Mouse (Mus musculus) embryonic facial prominence, embryonic 10.5 days (tissue): Measurements from ENCODE around the gene Senp2. TPM values are rescaled to one million over a fixed set of nuclear protein-coding genes. Genes with fewer than 3 reads are reported as not detected.

ENCODE experiments used
- DNase-seq: peaks from one replicate; pipeline ENCODE4 v3.0.0-alpha.2; 2017; ENCODE audit warnings: low spot score
- H3K27ac ChIP-seq: fragments of 300-500 bp; sonication (generic); replicated peaks from 2 replicates; pipeline ENCODE4 v1.5.1; 2016; ENCODE audit warnings: mild to moderate bottlenecking
- H3K27me3 ChIP-seq: fragments of 300-500 bp; sonication (generic); replicated peaks from 2 replicates; pipeline ENCODE4 v1.6.1; 2016; ENCODE audit warnings: low read depth, mild to moderate bottlenecking; ENCODE audit not compliant: poor library complexity, severe bottlenecking
- H3K36me3 ChIP-seq: fragments of 300-500 bp; sonication (generic); replicated peaks from 2 replicates; pipeline ENCODE4 v1.6.1; 2016; ENCODE audit warnings: mild to moderate bottlenecking, moderate library complexity
- H3K4me1 ChIP-seq: fragments of 300-500 bp; sonication (generic); 2 replicates; pipeline ENCODE4 v1.6.1; 2016
- H3K4me3 ChIP-seq: fragments of 300-500 bp; sonication (generic); 2 replicates; pipeline ENCODE4 v1.5.1; 2016; ENCODE audit warnings: mild to moderate bottlenecking, moderate library complexity
- H3K9me3 ChIP-seq: fragments of 300-500 bp; sonication (generic); 2 replicates; pipeline ENCODE4 v1.6.1; 2016; ENCODE audit warnings: mild to moderate bottlenecking
- WGBS: fragments of 180-500 bp; shearing (Covaris S2); methylation state at CpG from one replicate; pipeline ENCODE4 v1.1.7; 2016; 5-methylcytosine and 5-hydroxymethylcytosine counted together
- polyA plus RNA-seq: library from polyadenylated mRNA; unstranded; fragments of >200 nt; fragmentation: Nextera tagmentation; extraction: Ambion mirVana; gene quantifications from 2 replicates; pipeline ENCODE4 v1.2.1, GENCODE M21; 2016

Senp2 gene
- polyA plus RNA-seq, 1 experiment from 2014 or later = 69.1 TPM

DNA sequence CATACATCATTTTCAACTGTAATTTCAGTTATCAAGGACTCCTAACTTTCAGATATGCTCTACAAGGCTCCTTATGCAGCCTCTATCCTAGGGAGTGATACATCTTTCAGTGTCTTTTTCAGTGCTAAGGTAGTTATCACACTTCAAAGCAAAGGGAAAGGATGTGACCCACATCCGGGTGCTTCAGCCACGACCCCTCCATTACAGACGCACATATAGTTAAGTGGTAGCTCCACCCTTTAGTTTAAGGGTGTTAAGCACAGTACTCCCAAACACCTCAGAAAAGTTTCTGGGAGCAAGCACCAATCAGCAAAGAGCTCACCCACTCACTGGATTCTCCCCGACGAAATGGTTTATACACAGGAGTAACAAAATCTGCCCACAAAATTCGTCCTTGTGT lies 65.8 kb downstream of the Senp2 start:
- no peaks in the 10 kb centered on the region for H3K27me3 ChIP-seq
- H3K36me3 ChIP-seq = peaks cover 100% of the 10 kb centered on the region
- peaks cover 15% of the 10 kb centered on the region for H3K4me1 ChIP-seq
- WGBS = 85% methylated on average over 6 of the region's 6 CpGs
- H3K4me3 ChIP-seq = no peak overlapping the region
- H3K9me3 ChIP-seq = no peaks in the 10 kb centered on the region
- no peak overlapping the region for H3K27ac ChIP-seq
- no peak for DNase-seq

DNA sequence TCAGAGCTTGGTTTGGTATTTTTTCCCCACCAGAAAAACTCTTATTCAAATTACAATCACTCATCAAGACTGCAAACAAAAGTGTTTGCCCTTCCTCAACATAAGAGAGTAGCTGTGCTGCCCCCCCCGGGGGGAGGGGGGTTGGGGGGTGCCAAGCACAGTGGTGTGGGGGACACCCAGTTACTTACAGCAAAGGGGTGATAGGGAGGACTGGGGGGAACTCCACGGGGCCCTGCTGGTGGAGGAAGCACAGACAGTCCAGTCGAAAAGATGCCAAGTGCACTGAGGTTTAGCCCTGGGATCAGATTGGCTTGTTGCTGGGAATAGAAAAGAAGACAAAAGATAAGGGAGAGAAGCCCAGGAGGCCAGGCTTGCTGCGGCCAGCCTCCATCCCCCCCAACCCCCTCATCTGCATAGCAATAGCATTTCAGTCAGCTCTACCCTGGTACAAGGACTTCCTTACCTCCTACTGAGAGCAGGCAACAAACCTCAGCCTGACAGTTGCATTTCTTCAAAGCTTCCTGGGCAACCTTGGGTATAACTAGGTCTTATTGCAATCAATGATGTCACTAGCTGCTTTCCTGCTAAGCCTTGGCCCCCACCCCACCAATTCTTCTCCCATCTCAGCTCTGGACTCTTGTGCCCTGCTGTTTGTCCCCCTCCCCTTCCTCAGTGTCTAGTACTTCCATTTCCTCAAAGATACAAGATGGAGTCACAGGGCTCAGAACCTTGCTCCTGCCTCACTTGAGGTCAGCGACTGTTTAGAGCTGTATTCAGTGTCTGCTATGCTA lies 66.7 kb downstream of the Senp2 start:
- peaks cover 100% of the 10 kb centered on the region for H3K36me3 ChIP-seq

DNA sequence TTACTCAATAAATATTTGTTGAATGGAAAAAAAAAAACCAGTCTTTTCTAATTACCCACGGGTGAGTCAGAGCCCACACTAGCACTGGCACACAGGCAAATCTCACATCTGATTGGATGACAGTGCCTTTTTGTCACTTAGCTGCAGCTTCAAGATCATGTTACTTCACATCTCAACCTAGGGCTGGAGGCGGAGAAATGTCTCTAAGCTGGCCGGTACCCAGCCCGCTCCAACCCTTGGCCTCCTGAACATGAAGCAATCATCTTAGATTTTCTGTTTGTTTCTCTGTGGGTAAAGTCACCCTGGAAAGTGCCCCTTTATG lies 67.3 kb downstream of the Senp2 start:
- Histone ChIP-seq H3K9me3 (no peaks in the 10 kb centered on the region), H3K27me3 (no peaks in the 10 kb centered on the region), H3K4me3 (no peak overlapping the region), H3K27ac (no peak overlapping the region), H3K36me3 (peaks cover 100% of the 10 kb centered on the region), H3K4me1 (peaks cover 15% of the 10 kb centered on the region)
- WGBS = 57% methylated on average over 4 of the region's 4 CpGs
- no peak for DNase-seq

More for the DNA sequence above, 66.7 kb downstream of the Senp2 start:
- H3K27me3 ChIP-seq = no peaks in the 10 kb centered on the region
- no peak overlapping the region for H3K4me3 ChIP-seq
- WGBS = 46% methylated on average over 5 of the region's 5 CpGs
- no peak for DNase-seq
- H3K27ac ChIP-seq = no peak overlapping the region
- H3K4me1 ChIP-seq = peaks cover 15% of the 10 kb centered on the region
- H3K9me3 ChIP-seq = no peaks in the 10 kb centered on the region

DNA sequence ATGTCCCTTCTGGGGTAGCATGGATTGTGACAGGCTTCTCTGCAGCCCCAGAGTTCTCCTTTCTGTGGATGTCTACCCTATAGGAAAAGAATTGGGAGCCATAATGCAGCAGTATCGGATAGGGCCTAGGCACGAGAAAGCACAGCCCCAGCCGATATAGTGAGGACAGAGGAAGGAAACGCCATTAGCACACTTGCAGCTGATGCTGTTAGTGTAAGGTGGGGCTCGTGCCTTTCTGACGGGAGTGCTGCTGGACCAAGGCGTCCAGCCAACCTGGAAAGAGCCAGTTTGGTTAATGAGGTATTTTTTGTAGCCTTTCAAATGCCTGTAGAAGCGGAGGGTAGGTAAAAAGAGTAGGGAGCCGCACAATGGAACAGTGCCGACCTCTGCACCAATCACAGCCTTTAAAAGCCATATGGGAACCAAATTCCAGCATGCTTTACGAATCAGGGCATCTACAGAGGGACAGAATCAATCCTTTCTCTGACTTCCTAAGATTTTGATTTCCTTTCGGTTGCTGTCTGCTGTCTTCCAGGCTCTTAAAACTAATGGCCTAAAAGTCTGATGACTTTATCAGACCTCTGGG lies 70.9 kb downstream of the Senp2 start:
- Histone ChIP-seq H3K36me3 (peaks cover 97% of the 10 kb centered on the region), H3K9me3 (no peaks in the 10 kb centered on the region), H3K4me3 (no peak overlapping the region), H3K4me1 (peaks cover 15% of the 10 kb centered on the region), H3K27ac (no peak overlapping the region), H3K27me3 (no peaks in the 10 kb centered on the region)
- DNase-seq = no peak
- 90% methylated on average over 12 of the region's 12 CpGs for WGBS

DNA sequence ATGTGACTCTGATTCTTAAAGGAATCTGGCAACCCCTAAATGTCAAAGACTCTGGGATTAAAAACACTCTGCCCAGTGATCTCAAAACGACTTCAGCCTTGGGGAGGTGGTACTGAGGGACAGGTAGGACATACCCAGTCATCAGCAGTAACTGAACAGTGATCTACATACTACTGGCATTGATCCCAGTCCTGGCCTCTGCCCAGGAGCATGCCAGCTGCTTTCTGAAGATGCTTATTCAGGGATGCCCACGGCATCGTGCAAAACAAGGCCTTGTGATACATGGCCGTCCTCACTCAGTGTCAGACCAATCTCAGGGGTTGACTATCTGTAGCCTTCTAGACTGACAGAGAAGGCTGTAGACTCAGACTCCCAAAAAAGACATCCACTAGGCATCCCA lies 76.1 kb downstream of the Senp2 start:
- Histone ChIP-seq H3K4me3 (no peak overlapping the region), H3K9me3 (no peaks in the 10 kb centered on the region), H3K27me3 (no peaks in the 10 kb centered on the region), H3K4me1 (no peaks in the 10 kb centered on the region), H3K36me3 (peaks cover 82% of the 10 kb centered on the region), H3K27ac (no peak overlapping the region)
- WGBS = 93% methylated on average over 4 of the region's 4 CpGs
- DNase-seq = no peak

- Histone ChIP-seq H3K9me3 (no peaks in the 10 kb centered on the region), H3K27ac (no peak overlapping the region), H3K36me3 (peaks cover 40% of the 10 kb centered on the region), H3K4me1 (no peaks in the 10 kb centered on the region), H3K4me3 (no peak overlapping the region), H3K27me3 (no peaks in the 10 kb centered on the region)
- 89% methylated on average over 3 of the region's 3 CpGs for WGBS
- DNase-seq = no peak
Measured at GRCm38 (mm10) chr16:22091255-22091783, 82.0 kb downstream of the Senp2 start.

DNA sequence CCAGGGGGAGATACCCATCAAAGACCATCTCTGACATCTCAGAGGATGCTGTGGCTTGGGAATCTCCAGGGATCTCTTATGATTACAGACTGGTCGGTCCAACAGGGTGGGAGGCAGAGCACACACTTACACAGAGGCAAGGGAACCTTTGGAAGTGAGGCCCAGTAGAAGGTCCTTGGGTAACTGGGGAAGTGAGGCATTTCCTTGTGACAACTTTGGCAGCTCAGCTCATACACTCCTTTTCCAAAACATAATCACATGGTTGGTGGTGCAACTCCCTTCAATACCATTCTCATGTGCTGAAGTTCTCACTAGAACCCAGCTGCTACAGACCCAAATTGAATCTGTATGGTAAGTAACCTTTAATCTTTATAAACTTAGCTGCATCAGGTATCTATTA lies 86.5 kb downstream of the Senp2 start:
- peaks cover 6% of the 10 kb centered on the region; the same call in 1 of the 2 replicates for H3K4me1 ChIP-seq
- 89% methylated on average over 1 of the region's 1 CpGs for WGBS
- no peak for DNase-seq
- no peak overlapping the region for H3K4me3 ChIP-seq
- H3K27me3 ChIP-seq = no peaks in the 10 kb centered on the region
- H3K36me3 ChIP-seq = peaks cover 34% of the 10 kb centered on the region
- no peak overlapping the region for H3K27ac ChIP-seq
- H3K9me3 ChIP-seq = 0 out of 2 replicates have a peak, but pooled peaks cover 4% of the 10 kb centered on the region

- WGBS = 61% methylated on average over 7 of the region's 7 CpGs
- 0 out of 2 replicates have a peak, but pooled peaks cover 4% of the 10 kb centered on the region for H3K9me3 ChIP-seq
- peaks cover 6% of the 10 kb centered on the region; the same call in 1 of the 2 replicates for H3K4me1 ChIP-seq
- H3K4me3 ChIP-seq = no peak overlapping the region
- peaks cover 48% of the 10 kb centered on the region for H3K36me3 ChIP-seq
- DNase-seq = no peak
- no peaks in the 10 kb centered on the region for H3K27me3 ChIP-seq
- no peak overlapping the region for H3K27ac ChIP-seq
Measured at GRCm38 (mm10) chr16:22097659-22098058, 88.4 kb downstream of the Senp2 start.

Other genes starting within 250 kb of the Senp2 start
- 1.8 and 2.1 TPM in 2 replicates for gene Ehhadh, start 221.7 kb upstream of the Senp2 start, polyA plus RNA-seq
- 1.9 and 2.1 TPM in 2 replicates for gene Map3k13, start 215.1 kb upstream of the Senp2 start, polyA plus RNA-seq
- gene Tmem41a, start 61.9 kb upstream of the Senp2 start, polyA plus RNA-seq = 42.7 and 48.2 TPM in 2 replicates
- gene Liph, start 13.8 kb upstream of the Senp2 start, polyA plus RNA-seq = 0.20 and 0.52 TPM in 2 replicates
- 174 and 198 TPM in 2 replicates for gene Igf2bp2, start 153.8 kb downstream of the Senp2 start, polyA plus RNA-seq